Mouse (Mus musculus) left cerebral cortex, postnatal 14 days (tissue): ENCODE data around the gene Lmo1. TPM values are rescaled to one million over a fixed set of nuclear protein-coding genes. Genes with fewer than 3 reads are reported as not detected.

ENCODE experiments used
- DNase-seq, 2 experiments: peaks; one replicate each; pipeline ENCODE4 v3.0.0; 2021 to 2022; ENCODE audit warnings: low spot score in 2 of 2, mixed read lengths in 1 of 2
- intact Hi-C: fragments of 180-260 bp; cut with DNase I; formaldehyde crosslinking; loops from one replicate; pipeline ENCODE4 v1.15.1; 2025
- long read RNA-seq, 2 experiments: library from polyadenylated mRNA; stranded (forward); transcript quantifications; one replicate each; pipeline ENCODE4 v2.0.0; 2021
- total RNA-seq, 2 experiments: library from RNA; stranded (reverse); gene quantifications; 2 replicates each; pipeline ENCODE4 v1.2.3; 2021

Lmo1 gene
- 10 to 100 TPM; 14.6 to 17.5 TPM for total RNA-seq
- long read RNA-seq, experiment 1, transcript Lmo1-202 (4 exons, 912 nt): major isoform, 12 of 20 reads
- long read RNA-seq, experiment 1, partial matches to known transcripts: 1 of 20 reads
- long read RNA-seq, experiment 1, other reads (novel, unspliced or antisense): 2 of 20 reads
- long read RNA-seq, experiment 2, transcript Lmo1-202 (4 exons, 912 nt): major isoform, 10 of 23 reads
- long read RNA-seq, experiment 2, transcript Lmo1-201 (4 exons, 1,282 nt): minor isoform, 5 of 23 reads
- long read RNA-seq, experiment 2, partial matches to known transcripts: 1 of 23 reads
- long read RNA-seq, experiment 2, other reads (novel, unspliced or antisense): 6 of 23 reads

DNA sequence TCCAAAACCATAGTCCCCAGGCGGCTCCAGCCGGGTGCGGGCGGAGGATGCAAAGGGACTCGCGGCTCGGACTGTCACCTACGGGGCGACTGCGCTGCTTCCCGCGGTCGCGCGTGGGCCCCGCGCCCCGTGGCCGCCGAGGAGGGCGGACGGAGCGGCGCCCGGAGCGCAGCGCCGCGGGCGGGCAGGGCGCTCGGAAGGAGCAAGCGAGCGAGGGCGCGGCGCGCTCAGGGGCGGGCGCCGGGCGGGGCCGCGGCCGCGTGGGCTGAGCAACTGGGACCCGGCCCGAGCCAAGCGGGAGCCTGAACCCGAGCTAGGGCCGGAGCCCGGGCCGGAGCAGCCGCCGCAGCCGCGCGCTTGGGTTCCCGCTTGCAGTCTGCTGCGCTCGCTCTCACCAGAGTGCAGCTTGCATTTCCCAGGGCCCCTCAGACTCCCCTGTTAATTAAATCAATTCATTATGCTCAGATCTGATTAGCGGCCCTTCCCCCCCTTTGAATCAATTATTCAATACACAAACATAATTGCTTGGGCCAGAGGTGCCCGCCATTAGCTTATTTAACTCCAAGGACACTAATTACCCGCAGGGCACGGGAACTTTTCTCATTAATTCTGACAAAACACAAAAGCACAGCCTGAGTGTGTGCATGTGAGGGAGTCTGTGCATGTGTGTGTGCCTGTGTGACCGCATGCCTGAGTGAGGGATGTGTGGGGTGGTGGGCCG is at the start of gene Lmo1:
Gene Lmo1 (minus strand): TSS at position 259 of the 721 bp plus-strand sequence.
- no peak for DNase-seq
- intact Hi-C loops: loop anchor here (5.0 kb wide), 1 partner anchor 78 kb away; no protein-coding TSS in a partner anchor

DNA sequence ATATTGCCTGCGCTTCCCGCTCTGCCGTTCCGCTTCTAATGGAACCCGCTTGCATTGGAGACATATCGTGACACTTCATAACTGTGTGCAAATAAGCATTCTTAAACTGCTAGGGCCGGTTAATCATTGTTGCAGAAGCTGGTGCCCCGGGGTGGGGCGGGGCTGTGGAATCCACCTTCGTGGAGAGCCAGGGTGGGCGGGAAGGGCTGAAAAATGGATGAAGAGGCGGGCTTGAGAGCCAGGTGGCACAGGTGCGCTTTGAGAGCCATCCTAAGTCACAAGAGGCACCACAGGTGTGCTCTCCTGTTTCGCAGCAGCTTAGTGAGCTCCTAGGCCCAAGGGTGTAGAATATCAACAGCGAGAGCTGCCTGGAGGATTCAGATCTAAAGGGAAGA is 46.7 kb upstream of the Lmo1 start:
- intact Hi-C loops: loop anchor here (10.0 kb wide), 1 partner anchor 203 kb away; no protein-coding TSS in a partner anchor
- no peak for DNase-seq

DNA sequence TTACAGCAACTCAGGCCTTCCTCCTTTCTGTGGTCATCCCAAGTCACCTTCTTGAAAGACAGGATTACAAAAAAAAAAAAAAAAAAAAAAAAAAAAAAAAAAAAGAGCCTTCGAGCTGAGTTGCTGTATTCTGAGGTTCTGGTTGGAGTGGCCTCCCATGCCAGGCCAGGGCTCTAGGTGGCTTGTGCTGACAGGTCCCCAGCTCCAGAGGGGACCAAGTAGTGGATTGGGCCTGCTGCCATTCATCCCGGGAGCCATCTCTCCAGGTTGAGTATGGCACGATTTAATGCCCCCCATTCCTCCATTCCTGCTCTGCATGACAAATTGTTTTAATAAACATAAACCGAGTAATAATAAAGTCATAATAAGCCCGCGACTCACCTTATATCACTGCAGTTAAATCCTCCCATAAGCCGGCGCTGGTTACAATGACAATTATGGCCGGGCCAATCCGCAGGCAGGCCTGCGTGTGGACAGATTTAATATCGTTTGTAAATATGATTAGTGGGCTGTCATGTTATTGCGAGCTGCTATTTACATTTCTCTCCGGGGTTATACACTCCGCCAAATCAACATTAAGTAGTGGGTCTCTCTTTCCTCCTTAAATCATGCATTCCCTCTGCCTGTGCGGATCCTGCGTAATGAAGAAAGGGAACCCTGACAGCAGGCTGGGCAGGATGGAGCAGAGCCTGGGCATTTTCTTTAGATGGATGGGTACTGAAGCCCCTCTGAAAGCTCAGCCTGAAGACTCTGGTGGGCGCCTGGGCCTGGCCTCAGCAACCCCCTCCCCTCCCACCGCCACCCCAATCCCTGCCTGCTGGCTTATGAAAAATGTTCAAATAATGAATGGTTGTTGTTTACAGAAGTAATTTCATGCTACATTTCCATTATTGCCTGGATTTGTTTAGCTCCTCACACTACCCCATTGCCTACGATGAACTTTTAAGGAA is 46.0 kb upstream of the Lmo1 start:
- intact Hi-C loops: loop anchor here (10.0 kb wide), 1 partner anchor 204 kb away; no protein-coding TSS in a partner anchor
- no peak for DNase-seq

DNA sequence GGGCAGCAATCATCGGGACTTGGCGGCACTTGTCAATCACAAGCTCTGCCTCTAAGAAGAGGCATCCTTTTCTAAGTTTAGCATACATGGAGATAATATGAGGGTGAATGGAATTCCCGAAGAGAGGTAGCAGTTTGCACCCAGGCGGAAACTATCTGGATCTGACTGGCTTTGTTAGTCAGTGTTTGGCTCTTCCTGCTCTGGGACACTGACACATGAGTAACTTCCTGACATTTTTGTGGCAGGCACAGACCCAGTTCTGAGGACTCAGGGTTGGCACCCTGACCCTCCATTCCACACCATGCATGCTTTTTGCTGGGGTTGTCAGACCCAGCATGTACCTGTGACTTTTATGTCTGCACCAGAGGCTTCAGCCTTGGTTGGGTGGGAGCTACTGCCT is 45.0 kb upstream of the Lmo1 start:
- no peak for DNase-seq
- intact Hi-C loops: loop anchor here (10.0 kb wide), 1 partner anchor 205 kb away; no protein-coding TSS in a partner anchor

DNA sequence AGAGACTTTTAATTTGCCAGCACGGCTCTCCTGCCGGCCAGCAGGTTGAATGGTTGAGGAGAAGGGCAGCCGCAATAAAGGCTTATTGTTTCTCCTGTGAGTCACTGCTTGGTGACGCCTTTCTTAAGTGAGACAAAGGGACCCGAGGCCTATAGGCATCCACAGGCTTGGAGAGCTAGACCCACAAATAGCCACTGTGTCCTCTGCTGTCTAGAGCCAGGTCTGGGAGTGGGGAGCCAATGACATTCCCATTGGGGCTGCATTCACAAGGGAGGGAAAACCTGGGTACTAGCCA is 43.9 kb upstream of the Lmo1 start:
- DNase-seq: no peak
- intact Hi-C loops: loop anchor here (1.0 kb wide), 1 partner anchor 80 kb away; no protein-coding TSS in a partner anchor

DNA sequence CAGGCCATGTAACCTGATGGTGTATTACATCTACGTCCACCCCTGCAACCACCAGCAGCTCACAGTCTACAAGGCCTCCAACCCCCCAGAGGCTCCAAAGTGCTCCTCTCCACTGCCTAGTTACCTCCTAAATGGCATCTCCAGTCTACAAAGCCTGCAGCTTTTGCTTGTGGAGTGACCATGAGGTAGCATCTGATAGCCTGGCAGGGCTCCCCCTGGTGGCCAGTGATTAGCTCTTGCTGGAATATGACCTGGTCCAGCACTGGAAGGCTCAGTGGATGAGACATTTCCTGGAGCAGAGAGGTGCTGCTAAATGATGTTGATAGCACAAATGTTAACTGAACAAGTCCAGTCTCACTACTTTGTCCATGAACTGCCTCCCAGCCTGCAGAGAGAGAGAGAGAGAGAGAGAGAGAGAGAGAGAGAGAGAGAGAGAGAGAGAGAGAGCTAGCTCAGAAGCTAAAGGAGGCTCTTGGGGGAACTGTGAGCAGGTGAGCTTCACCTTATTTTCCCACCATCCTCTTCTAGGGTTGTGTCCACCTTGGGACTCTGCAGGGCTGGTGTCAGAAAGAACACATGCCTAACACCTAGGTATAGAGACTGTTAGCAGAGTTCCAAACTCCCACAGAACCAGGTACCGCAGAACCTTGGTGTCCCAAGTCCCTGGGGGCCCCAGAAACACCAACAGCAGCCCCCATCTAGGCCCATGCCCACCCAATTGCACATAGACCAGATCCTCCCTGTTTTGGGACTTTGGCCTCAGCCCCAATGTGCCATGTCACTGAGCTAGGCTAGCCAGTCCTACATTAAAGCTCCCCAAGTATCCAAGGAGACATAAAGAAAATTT is 43.3 kb upstream of the Lmo1 start:
- intact Hi-C loops: loop anchor here (1.0 kb wide), 1 partner anchor 79 kb away; no protein-coding TSS in a partner anchor
- DNase-seq: peak; percentile 64 to 81

DNA sequence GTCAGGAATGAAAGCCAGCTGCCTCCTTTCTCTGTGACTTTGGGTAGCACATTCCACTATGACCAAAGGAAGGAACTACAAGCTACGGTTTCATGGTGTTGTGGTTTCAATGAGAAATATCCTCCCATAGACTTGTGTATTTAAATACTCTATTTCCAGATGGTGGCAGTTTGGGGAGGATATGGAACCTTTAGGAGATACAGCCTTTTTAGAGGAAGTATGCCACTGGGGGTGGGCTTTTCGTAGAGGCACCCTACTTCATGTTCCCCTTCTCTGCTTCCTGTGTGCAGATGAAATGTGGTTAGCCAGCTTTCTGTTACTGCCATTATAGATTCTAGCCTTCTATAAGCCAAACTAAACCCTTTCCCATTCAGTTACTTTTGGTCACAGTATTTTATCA is 34.8 kb upstream of the Lmo1 start:
- DNase-seq: no peak
- intact Hi-C loops: no loop called here

DNA sequence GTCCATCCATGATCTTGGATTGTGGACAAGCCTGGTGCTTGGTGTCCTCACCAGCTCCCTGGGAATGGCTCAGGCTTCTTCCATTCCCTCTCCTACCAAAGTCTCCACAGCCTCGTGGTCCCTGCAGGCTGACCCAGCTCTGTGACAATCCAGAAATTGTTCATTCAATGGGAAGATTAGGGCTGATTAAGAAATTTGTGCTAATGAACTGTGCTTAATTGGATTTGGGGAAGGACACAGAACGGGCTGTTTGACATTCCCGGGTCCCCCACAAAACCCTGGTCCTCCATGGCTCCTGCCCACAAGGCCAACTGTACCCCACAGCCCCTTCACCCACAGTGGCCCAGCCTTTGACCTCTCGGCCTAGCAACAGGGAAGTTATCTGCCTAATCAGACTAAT is 32.8 kb upstream of the Lmo1 start:
- no peak for DNase-seq
- intact Hi-C loops: no loop called here

DNA sequence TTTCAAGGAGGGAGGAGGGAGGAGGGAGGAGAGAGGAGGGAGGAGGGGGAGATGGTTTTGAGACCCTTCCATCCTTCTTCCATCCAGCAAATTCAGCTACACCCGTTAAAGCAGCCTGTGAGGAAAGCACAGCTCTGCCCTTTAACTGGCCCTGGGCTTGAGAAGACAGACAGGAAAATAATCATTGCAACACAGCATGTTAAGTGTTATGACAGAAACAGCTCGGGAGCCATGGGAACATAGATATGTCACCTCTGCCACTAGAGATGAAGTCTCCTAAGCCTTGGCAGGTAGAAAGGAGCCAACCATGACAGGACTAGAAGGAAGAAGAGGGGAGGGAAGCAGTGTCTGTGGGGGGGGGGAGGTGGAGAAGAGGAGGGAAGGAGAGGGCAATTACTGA is 31.4 kb upstream of the Lmo1 start:
- intact Hi-C loops: no loop called here
- no peak for DNase-seq

DNA sequence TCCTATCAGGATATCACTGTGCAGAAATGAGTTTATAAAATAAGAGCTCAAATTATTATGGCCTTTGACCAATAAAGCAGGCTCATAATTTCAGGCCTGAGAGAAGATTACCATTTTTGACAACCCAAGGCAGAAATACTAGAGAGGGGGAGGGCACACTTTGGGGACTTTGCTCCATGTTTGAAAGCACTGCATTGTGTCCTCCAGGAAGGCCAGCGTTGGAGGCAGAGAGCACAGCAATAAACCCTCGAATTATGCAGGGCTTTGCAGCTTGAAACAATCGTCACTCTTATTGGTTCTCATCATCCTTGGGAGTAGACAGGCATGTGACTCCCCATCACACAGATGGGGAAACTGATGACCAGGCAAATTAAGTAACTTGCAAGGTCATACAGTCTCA is 28.1 kb upstream of the Lmo1 start:
- no peak for DNase-seq
- intact Hi-C loops: no loop called here

DNA sequence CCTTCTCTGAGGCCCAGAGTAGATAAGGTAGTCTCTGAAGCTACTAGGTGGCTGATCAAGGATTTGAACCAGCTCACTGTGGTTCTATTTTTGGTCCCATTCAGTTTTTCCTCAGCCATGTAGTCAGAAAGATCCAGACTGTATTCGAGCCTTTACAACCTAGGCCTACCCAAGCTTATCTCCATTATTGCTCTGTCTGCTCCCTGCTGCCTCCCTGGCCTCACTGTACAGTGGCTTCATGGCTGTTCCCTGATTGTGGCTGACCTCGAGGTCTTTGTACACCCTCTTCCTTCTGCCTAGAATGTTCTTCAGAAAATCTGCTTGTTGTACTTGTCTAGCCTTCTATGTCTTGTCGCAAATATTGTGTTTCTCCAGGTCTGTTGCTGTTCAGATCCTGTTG is 25.6 kb upstream of the Lmo1 start:
- intact Hi-C loops: no loop called here
- no peak for DNase-seq

DNA sequence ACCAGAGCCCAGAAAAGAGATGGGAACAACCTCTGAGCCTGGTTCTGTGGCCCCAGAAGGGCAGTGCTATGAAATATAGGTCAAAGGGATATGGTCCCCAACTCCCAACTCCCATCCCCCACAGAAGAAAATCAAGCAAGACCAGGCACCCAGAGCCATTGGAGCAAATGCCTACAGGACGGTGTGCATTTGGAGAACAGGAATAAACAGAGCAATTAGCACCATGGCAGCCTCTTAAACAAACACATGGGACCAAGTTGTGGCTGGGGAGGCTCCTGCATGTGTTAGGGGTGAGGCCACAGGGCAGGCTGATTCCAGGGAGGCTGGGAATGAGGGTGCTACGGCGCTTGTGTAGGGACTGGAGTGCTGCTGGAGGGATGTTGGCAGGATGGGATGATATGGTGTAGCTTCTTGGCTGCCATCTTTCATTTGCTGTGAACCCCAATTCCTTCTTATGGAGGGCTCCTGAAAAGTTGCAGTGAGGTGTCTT is 22.2 kb upstream of the Lmo1 start:
- intact Hi-C loops: no loop called here
- no peak for DNase-seq

DNA sequence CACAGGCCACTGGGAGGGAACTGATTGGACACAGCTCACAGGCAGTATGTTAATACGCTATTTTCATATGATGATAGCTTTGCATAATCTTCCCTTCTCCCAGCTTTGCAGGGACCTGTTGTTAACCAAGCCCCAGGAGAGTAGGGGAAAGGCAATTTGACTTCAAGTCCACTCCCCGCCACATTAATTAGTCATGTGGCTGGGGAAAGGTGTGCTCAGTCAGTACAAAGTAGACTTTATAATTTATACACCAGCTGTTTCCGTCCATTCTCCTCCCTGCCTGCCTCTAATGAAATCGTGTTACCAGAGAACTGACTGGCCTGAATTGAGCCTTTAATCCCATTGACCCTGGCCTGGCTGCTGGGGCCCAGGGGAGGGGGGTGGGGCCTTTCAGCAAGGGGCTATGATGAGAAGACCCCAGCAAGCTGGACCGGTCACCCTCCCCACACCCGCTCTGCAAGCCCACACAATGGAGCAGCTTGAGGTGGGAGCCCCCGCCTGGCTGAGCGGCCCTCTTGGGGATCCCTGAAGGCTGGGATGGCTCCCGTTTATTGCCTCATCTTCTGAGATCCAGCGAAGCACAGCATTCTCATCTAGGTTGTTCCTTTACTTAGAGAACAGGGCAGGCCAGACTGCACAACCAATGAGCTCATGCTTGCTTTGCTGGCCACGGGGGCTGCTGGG is 21.5 kb upstream of the Lmo1 start:
- no peak for DNase-seq
- intact Hi-C loops: no loop called here

DNA sequence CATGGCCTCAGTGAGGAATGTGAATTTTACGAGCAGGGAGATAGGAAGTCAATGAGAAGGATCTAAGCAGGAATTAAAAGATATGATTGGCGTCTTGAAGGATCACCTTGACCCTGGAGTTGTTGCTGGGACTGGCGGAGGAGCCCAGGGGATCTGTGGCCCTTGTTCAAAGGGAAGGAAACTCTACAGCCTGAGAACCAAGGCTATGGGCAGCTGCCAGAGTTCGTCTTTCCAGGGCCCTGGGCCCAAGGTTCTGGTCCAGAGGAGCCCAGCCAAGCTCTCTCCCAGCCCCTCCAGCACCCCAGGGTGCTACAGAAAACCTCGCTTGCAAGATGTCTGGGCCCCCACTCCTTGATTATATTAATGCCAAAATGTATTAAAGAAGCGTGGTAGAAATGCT is 21.0 kb upstream of the Lmo1 start:
- intact Hi-C loops: no loop called here
- DNase-seq: no peak

DNA sequence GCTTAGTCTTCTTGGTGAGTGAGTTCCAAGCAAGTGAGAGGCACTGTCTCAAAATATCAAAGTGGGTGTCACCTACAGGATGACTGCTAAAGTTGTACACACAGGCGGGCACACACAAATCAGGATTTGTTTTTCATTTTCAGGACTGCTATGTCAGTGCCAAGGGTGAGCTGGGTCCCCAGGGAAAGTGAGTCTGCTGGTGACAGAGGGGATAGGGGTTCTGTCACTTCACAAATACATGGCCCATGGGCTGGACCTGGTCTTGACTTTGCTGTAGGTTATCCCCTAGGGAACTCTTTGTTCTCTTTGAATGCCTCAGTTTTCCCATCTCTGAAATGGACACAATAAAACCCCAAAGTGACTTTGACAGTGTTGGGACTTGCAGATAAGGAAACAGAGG is 19.8 kb upstream of the Lmo1 start:
- intact Hi-C loops: no loop called here
- DNase-seq: no peak

DNA sequence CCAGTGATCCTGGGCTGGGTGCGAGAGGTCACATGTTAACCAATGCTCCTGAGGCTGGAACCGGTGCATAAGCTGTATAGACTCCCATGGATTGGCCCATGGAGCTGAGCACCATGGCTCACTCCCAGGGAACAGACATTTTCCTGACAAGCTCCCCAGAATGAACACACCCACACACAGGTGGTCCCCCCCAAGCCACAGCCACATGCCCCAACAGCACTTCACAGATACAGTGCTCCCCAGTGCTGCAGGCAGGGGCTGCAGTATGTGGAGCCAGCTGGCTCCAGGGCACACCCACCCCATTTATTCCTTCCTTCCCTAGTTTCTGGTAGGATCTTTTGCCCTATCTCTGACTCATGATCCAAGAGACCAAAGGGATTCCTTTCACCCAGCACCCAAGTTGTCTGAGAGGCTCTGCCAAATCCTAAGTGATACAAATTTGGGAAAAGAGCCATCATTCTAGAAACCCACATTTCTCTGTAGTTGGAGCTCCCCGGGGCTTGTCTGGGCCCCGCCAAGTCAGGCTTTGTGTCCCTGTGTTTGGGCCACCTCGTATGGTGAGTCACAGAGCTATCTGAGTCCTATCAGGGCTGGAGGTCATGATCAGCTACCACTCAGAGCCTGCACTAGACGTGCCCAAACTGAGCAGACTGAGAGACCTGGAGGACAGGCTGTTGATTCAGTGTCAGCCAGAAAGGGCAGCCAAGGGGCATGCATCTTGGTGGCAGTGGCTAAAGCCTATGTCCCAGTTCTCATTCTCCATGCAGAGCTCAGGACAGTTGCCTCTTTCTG is 12.4 kb upstream of the Lmo1 start:
- no peak for DNase-seq
- intact Hi-C loops: no loop called here

DNA sequence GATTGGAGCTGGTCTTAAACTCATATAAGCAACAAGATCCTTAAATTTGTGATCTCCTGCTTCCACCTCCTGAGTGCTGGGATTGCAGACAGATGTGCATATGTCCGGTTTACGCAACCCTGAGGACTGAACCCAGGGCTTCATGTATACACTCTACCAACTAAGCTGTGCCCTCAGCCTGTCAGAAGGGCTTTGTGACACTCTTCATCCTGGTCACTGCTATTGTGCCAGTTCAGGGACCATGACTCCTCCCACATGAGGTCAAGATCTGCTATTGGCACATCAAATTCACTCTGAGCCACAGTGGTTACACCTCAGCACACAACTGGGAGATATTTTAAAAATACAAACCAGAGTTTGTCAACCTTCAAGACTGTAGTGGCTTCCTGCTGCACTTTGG is 11.0 kb upstream of the Lmo1 start:
- intact Hi-C loops: no loop called here
- DNase-seq: no peak

DNA sequence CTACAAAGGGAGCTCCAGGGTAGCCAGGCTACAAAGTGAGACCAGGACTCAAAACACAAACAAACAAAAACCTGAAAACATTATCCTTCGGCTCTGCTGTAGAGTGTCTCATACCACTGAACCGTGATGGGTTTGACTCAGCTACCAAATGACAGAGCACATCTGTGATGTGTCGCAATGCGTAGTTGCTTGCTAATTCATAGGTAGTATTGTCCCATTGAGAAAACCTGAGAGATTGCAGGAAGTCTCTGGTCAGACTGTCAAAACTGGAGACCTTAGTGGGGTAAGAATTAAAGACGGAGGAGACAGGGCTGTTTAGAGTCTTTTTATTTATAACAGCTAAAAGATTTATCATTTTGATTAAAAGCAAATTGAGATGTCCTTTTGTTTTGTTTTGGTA is 10.6 kb upstream of the Lmo1 start:
- DNase-seq: no peak
- intact Hi-C loops: no loop called here
